Mouse (Mus musculus) neural tube, embryonic 14.5 days (tissue): ENCODE results near the gene Prss21. TPM values are rescaled to one million over a fixed set of nuclear protein-coding genes. Genes with fewer than 3 reads are reported as not detected.

Source experiments
- ATAC-seq: fragments of 200-750 bp; cut with Nextera tagmentation; 2 replicates; pipeline ENCODE4 v1.8.0; 2017; ENCODE audit warnings: low read depth, mild to moderate bottlenecking, moderate TSS enrichment, moderate library complexity
- H3K27ac ChIP-seq: fragments of 300-500 bp; sonication (generic); 2 replicates; pipeline ENCODE4 v1.5.1; 2014; ENCODE audit warnings: low read depth, mild to moderate bottlenecking, control low read depth, low read length, moderate library complexity, mixed read lengths
- H3K27me3 ChIP-seq: fragments of 300-500 bp; sonication (generic); 2 replicates; pipeline ENCODE4 v1.6.1; 2014; ENCODE audit warnings: low read length; ENCODE audit not compliant: control insufficient read depth, insufficient read depth
- H3K36me3 ChIP-seq: fragments of 300-500 bp; sonication (generic); 2 replicates; pipeline ENCODE4 v1.6.1; 2014; ENCODE audit warnings: low read length, mixed read lengths; ENCODE audit not compliant: control insufficient read depth, insufficient read depth
- H3K4me1 ChIP-seq: fragments of 300-500 bp; sonication (generic); 2 replicates; pipeline ENCODE4 v1.6.1; 2014; ENCODE audit warnings: low read length; ENCODE audit not compliant: control insufficient read depth, insufficient read depth
- H3K4me2 ChIP-seq: fragments of 300-500 bp; sonication (generic); 2 replicates; pipeline ENCODE4 v1.6.1; 2014; ENCODE audit warnings: mild to moderate bottlenecking, low read depth, low read length, control low read depth
- H3K4me3 ChIP-seq: fragments of 300-500 bp; sonication (generic); 2 replicates; pipeline ENCODE4 v1.5.1; 2014; ENCODE audit warnings: low read depth, low read length, control low read depth, mixed read lengths
- H3K9ac ChIP-seq: fragments of 300-500 bp; sonication (generic); replicated peaks from 2 replicates; pipeline ENCODE4 v1.6.1; 2014; ENCODE audit warnings: low read depth, mild to moderate bottlenecking, control low read depth, low read length, mixed read lengths
- H3K9me3 ChIP-seq: fragments of 300-500 bp; sonication (generic); 2 replicates; pipeline ENCODE4 v1.6.1; 2016; ENCODE audit warnings: low read length; ENCODE audit not compliant: control insufficient read depth
- WGBS: fragments of 180-500 bp; shearing (Covaris S2); extraction: QIAGEN DNeasy Blood & Tissue Kit; methylation state at CpG from one replicate; pipeline ENCODE4 v1.1.7; 2014; 5-methylcytosine and 5-hydroxymethylcytosine counted together
- polyA plus RNA-seq: library from polyadenylated mRNA; unstranded; fragments of >200 nt; fragmentation: Nextera tagmentation; extraction: Ambion mirVana; gene quantifications from 2 replicates; pipeline ENCODE4 v1.2.1, GENCODE M21; 2014

Prss21 gene
- polyA plus RNA-seq, 1 experiment from 2014 or later: not detected

GRCm38 (mm10) chr17:23853292-23853691, 14.6 kb upstream of the Prss21 start:
- Histone ChIP-seq H3K4me1 (no peaks in the 10 kb centered on the region), H3K4me2 (no peak overlapping the region), H3K36me3 (no peaks in the 10 kb centered on the region), H3K9ac (no peak overlapping the region), H3K9me3 (no peaks in the 10 kb centered on the region), H3K27ac (no peak overlapping the region), H3K4me3 (no peak overlapping the region), H3K27me3 (no peaks in the 10 kb centered on the region)
- ATAC-seq: no peak
- WGBS: 32% methylated on average over 5 of the region's 5 CpGs

GRCm38 (mm10) chr17:23854229-23854765, 13.6 kb upstream of the Prss21 start:
- WGBS: 84% methylated on average over 10 of the region's 10 CpGs
- Histone ChIP-seq H3K9me3 (no peaks in the 10 kb centered on the region), H3K4me2 (no peak overlapping the region), H3K27me3 (no peaks in the 10 kb centered on the region), H3K4me3 (no peak overlapping the region), H3K4me1 (no peaks in the 10 kb centered on the region), H3K9ac (no peak overlapping the region), H3K36me3 (no peaks in the 10 kb centered on the region), H3K27ac (no peak overlapping the region)
- no peak for ATAC-seq

GRCm38 (mm10) chr17:23857193-23857592, 10.7 kb upstream of the Prss21 start:
- no peak overlapping the region for H3K4me2 ChIP-seq
- H3K4me3 ChIP-seq: no peak overlapping the region
- no peaks in the 10 kb centered on the region for H3K36me3 ChIP-seq
- no peaks in the 10 kb centered on the region for H3K4me1 ChIP-seq
- no peak for ATAC-seq
- H3K27me3 ChIP-seq: no peaks in the 10 kb centered on the region
- H3K9ac ChIP-seq: no peak overlapping the region
- 87% methylated on average over 6 of the region's 6 CpGs for WGBS
- no peak overlapping the region for H3K27ac ChIP-seq
- H3K9me3 ChIP-seq: no peaks in the 10 kb centered on the region

GRCm38 (mm10) chr17:23857913-23858312, 9.9 kb upstream of the Prss21 start:
- Histone ChIP-seq H3K9me3 (no peaks in the 10 kb centered on the region), H3K27me3 (no peaks in the 10 kb centered on the region), H3K4me1 (no peaks in the 10 kb centered on the region), H3K4me3 (no peak overlapping the region), H3K36me3 (no peaks in the 10 kb centered on the region), H3K9ac (no peak overlapping the region), H3K4me2 (no peak overlapping the region), H3K27ac (no peak overlapping the region)
- WGBS: 94% methylated on average over 2 of the region's 2 CpGs
- no peak for ATAC-seq

- Histone ChIP-seq H3K4me2 (no peak overlapping the region), H3K27me3 (no peaks in the 10 kb centered on the region), H3K9me3 (no peaks in the 10 kb centered on the region), H3K9ac (no peak overlapping the region), H3K36me3 (no peaks in the 10 kb centered on the region), H3K27ac (no peak overlapping the region), H3K4me1 (no peaks in the 10 kb centered on the region), H3K4me3 (no peak overlapping the region)
- no peak for ATAC-seq
- WGBS: 83% methylated on average over 4 of the region's 4 CpGs
These were observed 4.9 kb upstream of the Prss21 start for GRCm38 (mm10) chr17:23862926-23863325.

GRCm38 (mm10) chr17:23868513-23868912, 657 bp downstream of the Prss21 start:
- ATAC-seq: no peak

GRCm38 (mm10) chr17:23873884-23874856, 6.3 kb downstream of the Prss21 start:
- Histone ChIP-seq H3K27me3 (no peaks in the 10 kb centered on the region), H3K4me1 (no peaks in the 10 kb centered on the region), H3K9me3 (no peaks in the 10 kb centered on the region), H3K4me3 (no peak overlapping the region), H3K36me3 (no peaks in the 10 kb centered on the region), H3K9ac (no peak overlapping the region), H3K27ac (no peak overlapping the region), H3K4me2 (no peak overlapping the region)
- 52% methylated on average over 8 of the region's 8 CpGs for WGBS
- no peak for ATAC-seq

More at GRCm38 (mm10) chr17:23868513-23868912, 657 bp downstream of the Prss21 start:
- H3K4me1 ChIP-seq: no peaks in the 10 kb centered on the region
- H3K9me3 ChIP-seq: no peaks in the 10 kb centered on the region
- 92% methylated on average over 11 of the region's 11 CpGs for WGBS
- no peak overlapping the region for H3K27ac ChIP-seq
- no peak overlapping the region for H3K9ac ChIP-seq
- no peaks in the 10 kb centered on the region for H3K27me3 ChIP-seq
- no peak overlapping the region for H3K4me2 ChIP-seq
- no peak overlapping the region for H3K4me3 ChIP-seq
- no peaks in the 10 kb centered on the region for H3K36me3 ChIP-seq

- Histone ChIP-seq H3K4me3 (no peak overlapping the region), H3K9me3 (no peaks in the 10 kb centered on the region), H3K9ac (no peak overlapping the region), H3K4me1 (no peaks in the 10 kb centered on the region), H3K27me3 (no peaks in the 10 kb centered on the region), H3K36me3 (no peaks in the 10 kb centered on the region), H3K27ac (no peak overlapping the region), H3K4me2 (no peak overlapping the region)
- 47% methylated on average over 3 of the region's 3 CpGs for WGBS
- peak; percentile 92; the same call in 1 of the 2 replicates for ATAC-seq
These were observed 8.9 kb downstream of the Prss21 start for GRCm38 (mm10) chr17:23876741-23877140.

GRCm38 (mm10) chr17:23877166-23877565, 9.3 kb downstream of the Prss21 start:
- 77% methylated on average over 2 of the region's 2 CpGs for WGBS
- Histone ChIP-seq H3K4me3 (no peak overlapping the region), H3K9me3 (no peaks in the 10 kb centered on the region), H3K36me3 (no peaks in the 10 kb centered on the region), H3K4me2 (no peak overlapping the region), H3K9ac (no peak overlapping the region), H3K4me1 (no peaks in the 10 kb centered on the region), H3K27ac (no peak overlapping the region), H3K27me3 (no peaks in the 10 kb centered on the region)
- ATAC-seq: peak; percentile 71; the same call in 1 of the 2 replicates
